Mouse (Mus musculus) kidney, embryonic 16.5 days (tissue): ENCODE measurements around the gene Myo1h. TPM values are rescaled to one million over a fixed set of nuclear protein-coding genes. Genes with fewer than 3 reads are reported as not detected.

Experiments used
- ATAC-seq: fragments of 200-750 bp; cut with Nextera tagmentation; 2 replicates; pipeline ENCODE4 v1.8.0; 2017; ENCODE audit warnings: moderate TSS enrichment; ENCODE audit not compliant: low FRiP score, low TSS enrichment
- H3K27ac ChIP-seq: fragments of 300-500 bp; sonication (generic); 2 replicates; pipeline ENCODE4 v1.5.1; 2014; ENCODE audit warnings: low read length
- H3K27me3 ChIP-seq: fragments of 300-500 bp; sonication (generic); 2 replicates; pipeline ENCODE4 v1.6.1; 2014; ENCODE audit warnings: low read length, control low read depth, mixed read lengths; ENCODE audit not compliant: insufficient read depth
- H3K36me3 ChIP-seq: fragments of 300-500 bp; sonication (generic); 2 replicates; pipeline ENCODE4 v1.6.1; 2014; ENCODE audit warnings: low read length, control low read depth, mixed read lengths; ENCODE audit not compliant: insufficient read depth
- H3K4me1 ChIP-seq: fragments of 300-500 bp; sonication (generic); 2 replicates; pipeline ENCODE4 v1.6.1; 2014; ENCODE audit warnings: low read length, control low read depth, mixed read lengths; ENCODE audit not compliant: insufficient read depth
- H3K4me2 ChIP-seq: fragments of 300-500 bp; sonication (generic); replicated peaks from 2 replicates; pipeline ENCODE4 v1.6.1; 2014; ENCODE audit warnings: low read depth, low read length
- H3K4me3 ChIP-seq: fragments of 300-500 bp; sonication (generic); 2 replicates; pipeline ENCODE4 v1.5.1; 2014; ENCODE audit warnings: mild to moderate bottlenecking, low read length
- H3K9ac ChIP-seq: fragments of 300-500 bp; sonication (generic); replicated peaks from 2 replicates; pipeline ENCODE4 v1.6.1; 2014; ENCODE audit warnings: low read length
- H3K9me3 ChIP-seq: fragments of 300-500 bp; sonication (generic); 2 replicates; pipeline ENCODE4 v1.6.1; 2016; ENCODE audit warnings: low read length, control low read depth
- WGBS: fragments of 180-500 bp; shearing (Covaris S2); extraction: QIAGEN DNeasy Blood & Tissue Kit; methylation state at CpG from one replicate; pipeline ENCODE4 v1.1.7; 2014; 5-methylcytosine and 5-hydroxymethylcytosine counted together
- polyA plus RNA-seq: library from polyadenylated mRNA; unstranded; fragments of >200 nt; fragmentation: Nextera tagmentation; extraction: Ambion mirVana; gene quantifications from 2 replicates; pipeline ENCODE4 v1.2.1, GENCODE M21; 2015

Gene Myo1h
- polyA plus RNA-seq, 1 experiment from 2014 or later = 2.8 TPM

DNA sequence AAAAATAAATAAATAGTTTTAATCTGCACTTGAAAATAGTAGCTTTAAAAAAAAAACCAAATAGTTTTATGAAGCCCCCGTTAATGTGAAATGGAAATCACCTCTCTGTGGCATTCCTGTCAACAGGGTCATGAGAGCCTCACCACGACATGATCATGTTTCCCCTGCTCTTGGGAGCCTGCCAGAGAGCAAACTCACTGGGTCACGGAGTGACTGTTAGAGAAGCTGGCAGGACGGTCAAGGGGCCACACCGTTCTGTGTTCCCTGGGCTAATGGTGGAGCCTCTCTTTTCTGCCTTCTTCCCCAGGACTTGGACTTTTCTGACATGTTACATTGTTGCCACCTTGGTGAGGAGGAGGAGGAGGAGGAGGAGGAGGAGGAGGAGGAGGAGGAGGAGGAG lies 17.5 kb downstream of the Myo1h start:
- no peak overlapping the region for H3K27ac ChIP-seq
- WGBS = 30% methylated on average over 5 of the region's 5 CpGs
- H3K36me3 ChIP-seq = no peaks in the 10 kb centered on the region
- ATAC-seq = no peak
- H3K27me3 ChIP-seq = no peaks in the 10 kb centered on the region; the same call in 1 of the 2 replicates
- H3K9ac ChIP-seq = no peak overlapping the region
- no peak overlapping the region for H3K4me2 ChIP-seq
- no peaks in the 10 kb centered on the region for H3K4me1 ChIP-seq
- no peaks in the 10 kb centered on the region for H3K9me3 ChIP-seq
- H3K4me3 ChIP-seq = no peak overlapping the region

DNA sequence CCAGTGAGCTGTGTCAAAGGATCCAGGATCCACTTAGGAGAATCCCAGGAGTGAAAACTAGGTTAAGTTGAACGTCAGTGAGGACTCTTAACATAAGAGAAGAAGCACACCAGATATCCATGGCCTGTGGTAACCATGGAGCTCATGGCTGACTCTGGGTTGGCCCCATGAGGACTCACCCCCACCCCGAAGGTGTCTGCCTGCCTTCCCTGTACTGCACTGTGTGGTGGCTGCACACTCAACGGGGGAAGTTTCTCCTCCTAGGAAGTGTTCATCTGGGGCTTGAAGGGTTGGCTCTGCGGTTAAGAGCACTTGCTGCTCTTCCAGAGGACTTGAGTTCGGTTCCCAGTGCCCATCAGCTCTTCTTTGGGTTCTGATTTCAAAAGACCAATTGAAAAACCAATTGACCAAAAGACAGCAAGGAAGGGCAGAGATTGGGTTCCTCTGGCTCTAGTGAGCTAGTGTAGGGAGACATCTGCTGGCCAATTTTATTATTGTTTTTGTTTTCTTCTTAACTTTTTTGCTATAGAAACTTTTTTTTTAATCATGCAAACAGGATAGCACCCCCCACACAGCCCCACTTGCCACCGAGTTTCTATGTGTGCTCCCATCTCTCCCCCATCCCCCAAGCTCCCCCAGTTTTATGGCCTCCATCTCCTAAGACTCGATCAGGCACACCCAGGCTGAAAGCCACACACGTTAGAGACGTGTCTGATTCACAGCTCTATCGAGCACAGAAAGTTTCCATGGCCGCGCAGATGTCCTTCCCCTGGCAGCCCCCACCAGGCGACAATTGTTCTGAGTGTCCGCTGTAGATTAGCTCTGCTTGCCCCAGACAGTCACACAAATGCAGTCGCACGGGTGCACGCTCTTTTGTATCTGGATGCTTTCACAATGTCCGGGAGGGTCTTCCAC lies 20.1 kb downstream of the Myo1h start:
- no peaks in the 10 kb centered on the region for H3K4me1 ChIP-seq
- H3K27ac ChIP-seq = no peak overlapping the region
- no peaks in the 10 kb centered on the region; the same call in 1 of the 2 replicates for H3K27me3 ChIP-seq
- H3K9me3 ChIP-seq = no peaks in the 10 kb centered on the region
- peak; percentile 73; the same call in 1 of the 2 replicates for ATAC-seq
- H3K4me2 ChIP-seq = peak overlapping the region; percentile 50
- H3K36me3 ChIP-seq = no peaks in the 10 kb centered on the region
- H3K9ac ChIP-seq = peak overlapping the region; percentile 44; the same call in 1 of the 2 replicates
- WGBS = 47% methylated on average over 18 of the region's 18 CpGs
- peak overlapping the region; percentile 25 for H3K4me3 ChIP-seq

DNA sequence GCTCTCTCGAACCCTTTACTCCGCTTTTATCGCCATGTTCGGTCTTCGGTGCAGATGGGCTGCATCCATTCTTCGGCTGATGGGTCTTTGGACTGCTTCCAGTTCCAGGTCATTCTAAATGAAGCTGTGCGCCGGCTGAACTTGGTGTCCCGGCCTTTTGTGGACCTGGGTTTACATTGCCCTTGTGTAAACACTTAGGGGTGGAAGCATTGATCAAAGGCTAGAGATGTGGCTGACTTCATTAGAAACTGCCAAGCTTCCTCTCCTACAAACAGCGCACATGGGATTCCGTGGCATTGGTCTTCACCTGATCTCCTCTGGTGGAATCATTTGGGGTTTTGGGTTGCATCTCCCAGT lies 20.7 kb downstream of the Myo1h start:
- no peak overlapping the region for H3K27ac ChIP-seq
- peak overlapping the region; percentile 44; the same call in 1 of the 2 replicates for H3K9ac ChIP-seq
- H3K4me3 ChIP-seq = peak overlapping the region; percentile 25
- no peaks in the 10 kb centered on the region for H3K9me3 ChIP-seq
- H3K36me3 ChIP-seq = no peaks in the 10 kb centered on the region
- H3K4me1 ChIP-seq = peaks cover 1% of the 10 kb centered on the region; the same call in 1 of the 2 replicates
- WGBS = 40% methylated on average over 11 of the region's 11 CpGs
- peak overlapping the region; percentile 50 for H3K4me2 ChIP-seq
- ATAC-seq = no peak
- no peaks in the 10 kb centered on the region; the same call in 1 of the 2 replicates for H3K27me3 ChIP-seq

DNA sequence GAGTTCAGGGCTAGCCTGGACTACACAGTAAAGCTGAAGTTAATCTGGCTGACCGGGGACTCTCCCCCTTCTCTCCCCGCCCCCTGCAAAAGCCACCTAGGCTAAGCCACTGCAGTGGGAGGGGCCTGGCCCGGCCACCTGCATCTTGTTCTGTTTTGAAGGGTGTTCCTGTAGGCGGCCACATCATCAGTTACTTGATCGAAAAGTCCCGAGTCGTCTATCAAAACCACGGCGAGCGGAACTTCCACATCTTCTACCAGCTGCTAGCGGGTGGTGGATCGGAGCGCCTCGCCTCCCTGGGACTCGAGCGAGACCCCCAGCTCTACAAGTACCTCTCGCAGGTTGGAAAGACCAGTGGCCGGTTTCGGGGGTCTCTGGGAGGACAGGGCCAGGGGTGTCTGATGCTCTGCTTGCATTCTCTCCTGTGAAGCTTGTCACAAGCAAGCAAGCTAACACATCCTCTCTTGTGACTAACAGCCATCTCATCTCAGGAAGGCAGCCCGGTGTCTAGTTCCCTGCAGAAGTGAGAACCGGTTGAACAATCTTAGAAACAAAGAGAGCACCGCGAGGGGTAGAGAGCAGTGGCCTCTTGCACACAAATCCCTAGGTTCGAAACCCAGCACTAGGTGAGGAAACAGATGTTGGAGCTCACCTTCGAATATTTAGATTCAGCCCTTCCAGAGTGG lies 34.3 kb downstream of the Myo1h start:
- H3K4me3 ChIP-seq = no peak overlapping the region
- H3K27me3 ChIP-seq = no peaks in the 10 kb centered on the region; the same call in none of the 2 replicates
- H3K9me3 ChIP-seq = no peaks in the 10 kb centered on the region
- ATAC-seq = no peak
- H3K4me2 ChIP-seq = peak overlapping the region; percentile 23; the same call in 1 of the 2 replicates
- no peak overlapping the region for H3K9ac ChIP-seq
- no peak overlapping the region for H3K27ac ChIP-seq
- 62% methylated on average over 25 of the region's 25 CpGs for WGBS
- no peaks in the 10 kb centered on the region for H3K4me1 ChIP-seq
- no peaks in the 10 kb centered on the region for H3K36me3 ChIP-seq

DNA sequence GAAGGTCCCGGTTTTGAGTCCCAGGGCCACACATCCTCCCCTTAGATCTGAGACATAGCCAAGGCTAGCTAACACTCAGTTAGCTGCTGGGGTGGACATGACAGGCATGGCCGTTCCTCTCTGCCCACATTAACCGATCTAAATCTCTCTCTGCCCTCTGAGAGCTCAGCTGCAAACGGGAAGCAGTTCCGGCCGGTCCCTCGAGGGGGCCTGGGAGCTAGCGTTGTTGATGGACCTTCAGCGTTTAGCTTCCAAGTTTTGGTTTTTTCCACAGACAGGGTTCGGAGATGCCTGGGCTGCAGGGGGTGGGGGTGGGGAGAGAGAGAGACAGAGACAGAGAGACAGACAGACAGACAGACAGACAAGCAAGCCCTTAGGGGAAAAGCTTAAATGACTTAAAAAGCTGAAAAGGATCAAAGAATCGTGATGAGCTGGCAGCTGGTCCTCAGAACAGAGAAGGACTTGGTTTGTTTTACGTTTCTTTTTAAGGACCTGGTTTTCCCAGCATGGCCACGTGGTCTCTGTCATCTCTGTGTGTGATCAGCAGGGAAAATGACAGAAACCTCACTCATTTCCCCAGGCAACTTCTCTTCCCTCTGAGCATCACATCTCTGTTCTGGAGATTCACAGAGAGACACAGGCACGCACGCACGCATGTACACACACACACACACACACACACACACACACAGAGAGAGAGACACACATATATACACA lies 35.0 kb downstream of the Myo1h start:
- peak overlapping the region; percentile 23; the same call in 1 of the 2 replicates for H3K4me2 ChIP-seq
- H3K9me3 ChIP-seq = no peaks in the 10 kb centered on the region
- peak; percentile 42; the same call in 1 of the 2 replicates for ATAC-seq
- no peaks in the 10 kb centered on the region for H3K4me1 ChIP-seq
- H3K4me3 ChIP-seq = no peak overlapping the region
- WGBS = 23% methylated on average over 16 of the region's 16 CpGs
- H3K27me3 ChIP-seq = no peaks in the 10 kb centered on the region; the same call in none of the 2 replicates
- H3K36me3 ChIP-seq = no peaks in the 10 kb centered on the region
- no peak overlapping the region for H3K27ac ChIP-seq
- H3K9ac ChIP-seq = no peak overlapping the region

DNA sequence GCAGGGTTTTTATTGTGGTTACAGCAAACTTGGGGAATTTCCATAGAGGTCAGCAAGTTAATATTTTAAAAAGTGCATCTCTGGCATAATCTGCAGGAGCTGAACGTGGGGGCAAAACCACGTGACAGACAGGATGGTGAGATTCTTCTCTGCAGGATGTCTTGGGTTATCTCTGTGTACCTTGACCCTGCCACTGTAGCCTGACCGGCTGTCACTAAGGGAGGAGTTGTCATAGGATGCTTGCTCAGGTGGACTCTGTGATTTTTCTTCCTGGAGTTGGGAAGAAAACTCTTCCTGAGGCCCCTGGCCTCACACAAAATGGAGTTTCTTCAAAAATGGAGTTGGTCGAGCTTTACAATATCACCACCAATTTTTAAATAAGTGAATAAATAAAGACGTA lies 54.0 kb downstream of the Myo1h start:
- Histone ChIP-seq H3K27me3 (0 out of 2 replicates have a peak, but pooled peaks cover 2% of the 10 kb centered on the region), H3K36me3 (no peaks in the 10 kb centered on the region), H3K9ac (no peak overlapping the region), H3K4me1 (no peaks in the 10 kb centered on the region), H3K4me2 (no peak overlapping the region), H3K9me3 (no peaks in the 10 kb centered on the region), H3K27ac (no peak overlapping the region), H3K4me3 (no peak overlapping the region)
- WGBS = 78% methylated on average over 5 of the region's 5 CpGs
- ATAC-seq = no peak

DNA sequence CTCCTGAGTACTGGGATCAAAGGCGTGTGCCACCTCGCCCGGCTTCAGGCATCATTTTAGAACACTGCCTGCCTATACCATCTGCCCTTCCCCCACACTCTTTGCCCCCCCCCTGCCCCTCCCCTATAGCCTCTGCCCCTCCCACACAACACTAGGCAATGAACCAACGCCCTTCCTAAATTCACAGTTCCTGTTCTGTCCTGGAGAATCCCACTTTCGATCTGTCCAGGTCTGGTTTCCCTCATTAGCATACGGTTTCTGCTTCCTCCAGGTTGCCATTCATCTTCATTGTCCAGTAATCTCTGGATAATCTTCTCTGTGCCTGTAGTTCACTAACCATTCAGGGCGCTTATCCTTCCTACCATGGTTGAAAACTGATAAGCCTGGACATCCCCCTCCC lies 54.6 kb downstream of the Myo1h start:
- Histone ChIP-seq H3K36me3 (no peaks in the 10 kb centered on the region), H3K9me3 (no peaks in the 10 kb centered on the region), H3K9ac (no peak overlapping the region), H3K27me3 (0 out of 2 replicates have a peak, but pooled peaks cover 2% of the 10 kb centered on the region), H3K4me3 (no peak overlapping the region), H3K4me1 (no peaks in the 10 kb centered on the region), H3K4me2 (no peak overlapping the region), H3K27ac (no peak overlapping the region)
- WGBS = 76% methylated on average over 7 of the region's 7 CpGs
- ATAC-seq = no peak

DNA sequence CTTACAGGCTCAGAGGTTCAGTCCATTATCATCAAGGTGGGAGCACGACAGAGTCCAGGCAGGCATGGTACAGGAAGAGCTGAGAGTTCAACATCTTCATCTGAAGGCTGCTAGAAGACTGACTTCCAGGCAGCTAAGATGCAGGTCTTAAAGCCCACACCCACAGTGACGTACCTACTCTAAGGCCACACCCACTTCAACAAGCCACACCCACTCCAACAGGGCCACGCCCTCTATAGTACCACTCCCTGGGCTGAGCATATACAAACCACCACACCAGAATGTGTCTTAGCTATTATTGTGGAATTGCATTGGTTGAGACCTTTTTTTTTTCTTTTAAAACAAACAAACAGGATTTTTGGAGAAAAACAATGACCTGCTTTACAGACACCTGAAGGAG lies 56.6 kb downstream of the Myo1h start:
- Histone ChIP-seq H3K4me2 (no peak overlapping the region), H3K27ac (no peak overlapping the region), H3K9ac (no peak overlapping the region), H3K4me1 (no peaks in the 10 kb centered on the region), H3K4me3 (no peak overlapping the region), H3K27me3 (0 out of 2 replicates have a peak, but pooled peaks cover 2% of the 10 kb centered on the region), H3K9me3 (no peaks in the 10 kb centered on the region), H3K36me3 (no peaks in the 10 kb centered on the region)
- WGBS = 60% methylated on average over 3 of the region's 3 CpGs
- ATAC-seq = no peak

DNA sequence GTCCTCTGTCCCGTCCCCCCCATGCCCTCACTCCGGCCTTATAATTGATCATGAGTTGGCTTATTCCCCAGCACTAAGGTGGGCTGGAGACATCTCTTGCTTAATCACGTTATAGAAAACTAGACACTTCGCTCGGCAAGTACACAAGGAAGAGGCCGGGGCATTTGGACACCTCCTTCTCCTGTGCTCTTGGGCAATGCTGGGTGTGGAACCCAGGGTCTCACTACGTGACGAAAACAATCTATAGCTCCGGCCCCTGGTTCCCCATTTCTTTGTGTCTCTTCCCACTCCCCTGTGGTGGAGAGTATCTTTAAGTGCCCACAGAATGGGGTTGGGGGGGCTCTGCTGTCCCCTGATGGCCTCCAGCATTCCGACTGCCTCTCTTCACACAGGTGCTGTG lies 58.0 kb downstream of the Myo1h start:
- H3K4me1 ChIP-seq = no peaks in the 10 kb centered on the region
- no peaks in the 10 kb centered on the region for H3K9me3 ChIP-seq
- no peak overlapping the region for H3K9ac ChIP-seq
- WGBS = 85% methylated on average over 10 of the region's 10 CpGs
- no peaks in the 10 kb centered on the region for H3K27me3 ChIP-seq
- no peak overlapping the region for H3K27ac ChIP-seq
- no peak for ATAC-seq
- H3K4me2 ChIP-seq = no peak overlapping the region
- H3K4me3 ChIP-seq = no peak overlapping the region
- no peaks in the 10 kb centered on the region for H3K36me3 ChIP-seq
